Mouse (Mus musculus) MEL (cell line): Measurements from ENCODE around the gene Kcnh8.

Source experiments
- BHLHE40 ChIP-seq: IDR thresholded peaks from 2 replicates; pipeline ENCODE4 v1.6.1; 2012; ENCODE audit warnings: low read depth, mild to moderate bottlenecking, inconsistent platforms, low read length, improper control_type of control experiment, borderline replicate concordance
- CTCF ChIP-seq, 3 experiments: IDR thresholded peaks in 2 of 3; conservative IDR thresholded peaks in 1 of 3; 2 replicates each; pipeline ENCODE4 v1.5.1; 2011 to 2012; ENCODE audit warnings: low read length in 3 of 3, low read depth in 2 of 3, mild to moderate bottlenecking in 2 of 3, improper control_type of control experiment in 1 of 3, inconsistent platforms in 1 of 3, mixed read lengths in 1 of 3, moderate library complexity in 1 of 3; ENCODE audit not compliant: control insufficient read depth in 1 of 3, insufficient read depth in 1 of 3, poor library complexity in 1 of 3, severe bottlenecking in 1 of 3
- ELF1 ChIP-seq: IDR thresholded peaks from 2 replicates; pipeline ENCODE4 v1.6.1; 2014; ENCODE audit warnings: low read depth, mild to moderate bottlenecking, inconsistent platforms, low read length, improper control_type of control experiment, moderate library complexity
- EP300 ChIP-seq, 2 experiments: IDR thresholded peaks; 2 replicates each; pipeline ENCODE4 v1.6.1; 2011; ENCODE audit warnings: improper control_type of control experiment in 2 of 2, low read length in 2 of 2, low read depth in 1 of 2, mild to moderate bottlenecking in 1 of 2
- ETS1 ChIP-seq: IDR thresholded peaks from 2 replicates; pipeline ENCODE4 v1.6.1; 2012; ENCODE audit warnings: low read depth, mild to moderate bottlenecking, inconsistent platforms, low read length, improper control_type of control experiment, moderate library complexity
- MAFK ChIP-seq: IDR thresholded peaks from 2 replicates; pipeline ENCODE4 v1.6.1; 2011; ENCODE audit warnings: low read depth, mild to moderate bottlenecking, low read length, improper control_type of control experiment, borderline replicate concordance
- POLR2A ChIP-seq, 2 experiments: IDR thresholded peaks; 2 replicates each; pipeline ENCODE4 v1.6.1; 2011 to 2012; ENCODE audit warnings: low read length in 2 of 2, mild to moderate bottlenecking in 2 of 2, control low read depth in 1 of 2, improper control_type of control experiment in 1 of 2, low read depth in 1 of 2, moderate library complexity in 1 of 2; ENCODE audit not compliant: control insufficient read depth in 1 of 2, insufficient read depth in 1 of 2, poor library complexity in 1 of 2
- RAD21 ChIP-seq: IDR thresholded peaks from 2 replicates; pipeline ENCODE4 v1.6.1; 2011; ENCODE audit warnings: mild to moderate bottlenecking, low read depth, low read length, improper control_type of control experiment
- RCOR1 ChIP-seq: IDR thresholded peaks from 2 replicates; pipeline ENCODE4 v1.6.1; 2012; ENCODE audit warnings: low read depth, mild to moderate bottlenecking, inconsistent platforms, low read length, improper control_type of control experiment
- TCF12 ChIP-seq: IDR thresholded peaks from 2 replicates; pipeline ENCODE4 v1.6.1; 2014; ENCODE audit warnings: low read depth, mild to moderate bottlenecking, inconsistent platforms, low read length, improper control_type of control experiment, moderate library complexity
- ZNF384 ChIP-seq: IDR thresholded peaks from 2 replicates; pipeline ENCODE4 v1.6.1; 2012; ENCODE audit warnings: low read depth, mild to moderate bottlenecking, inconsistent platforms, low read length, improper control_type of control experiment

DNA sequence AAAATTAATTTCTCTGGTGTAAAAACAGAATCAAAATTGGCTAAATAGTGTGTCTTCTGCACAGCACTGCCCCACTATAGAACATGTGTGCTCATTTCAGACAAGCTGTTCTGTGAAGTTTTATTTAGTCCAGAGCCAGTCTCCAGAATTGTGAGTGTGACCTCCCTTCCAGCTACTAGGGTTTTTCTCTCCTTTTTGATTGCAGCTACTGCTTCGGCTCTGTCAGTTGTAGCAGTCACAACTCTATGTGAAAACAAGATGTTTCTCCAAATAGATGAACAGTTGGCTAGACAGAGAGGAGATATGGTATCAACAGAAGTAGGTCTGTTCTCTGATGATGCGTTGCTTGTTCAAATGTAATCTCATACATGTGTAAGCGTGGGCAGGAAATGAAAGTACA lies 270.7 kb downstream of the Kcnh8 start:
- TF ChIP-seq CTCF (IDR thresholded peaks at IDR 0.05 in 2 of 3, conservative IDR thresholded peaks at IDR 0.05 in 1 of 3; ENCODE audit: control insufficient read depth in 1 of 3, insufficient read depth in 1 of 3, low read depth in 2 of 3, low read length in 3 of 3, poor library complexity in 1 of 3, severe bottlenecking in 1 of 3) (no peak), RAD21 (no peak), ZNF384 (no peak), ELF1 (no peak), EP300 (IDR thresholded peaks at IDR 0.05; ENCODE audit: low read depth in 1 of 2, low read length in 2 of 2) (no peak), ETS1 (no peak), BHLHE40 (no peak), POLR2A (IDR thresholded peaks at IDR 0.05; ENCODE audit: control insufficient read depth in 1 of 2, insufficient read depth in 1 of 2, low read depth in 1 of 2, low read length in 2 of 2, poor library complexity in 1 of 2) (no peak), MAFK (no peak), RCOR1 (no peak), TCF12 (no peak)
